Mouse (Mus musculus): ENCODE measurements around the gene Scn5a. TPM values are rescaled to one million over a fixed set of nuclear protein-coding genes. Genes with fewer than 3 reads are reported as not detected.

Gene Scn5a
- polyA plus RNA-seq, 2 experiments, result 0.02 TPM; not detected in 1

GRCm38 (mm10) chr9:119562256-119562655 is 16.6 kb downstream of the Scn5a start:
- no peak overlapping the region for H3K4me3 ChIP-seq (ENCODE audit: insufficient read depth in 1 of 2, low read depth in 2 of 2, low read length in 2 of 2)
- H3K9me3 ChIP-seq (ENCODE audit: control insufficient read depth, low read length), result no peaks in the 10 kb centered on the region
- no peak for ATAC-seq (ENCODE audit: insufficient read depth)
- WGBS (ENCODE audit: insufficient replicate concordance), result 55% methylated on average over 12 of the region's 12 CpGs
- no peak overlapping the region for H3K27ac ChIP-seq
- DNase-seq (ENCODE audit: low read depth in 3 of 3, low spot score in 3 of 3), result no peak
- H3K9ac ChIP-seq (replicated peaks), result no peak overlapping the region
- no peaks in the 10 kb centered on the region for H3K4me1 ChIP-seq (replicated peaks; ENCODE audit: control insufficient read depth in 2 of 2, insufficient read depth in 2 of 2, low read length in 1 of 2)
- H3K27me3 ChIP-seq (ENCODE audit: control insufficient read depth, insufficient read depth, low read length), result no peaks in the 10 kb centered on the region
- TF ChIP-seq EP300 (IDR thresholded peaks at IDR 0.05; ENCODE audit: low read depth) (no peak), CTCF (IDR thresholded peaks at IDR 0.05; ENCODE audit: low read depth) (no peak)
- no peaks in the 10 kb centered on the region for H3K36me3 ChIP-seq (replicated peaks; ENCODE audit: control insufficient read depth, insufficient read depth, low read depth)
- H3K4me2 ChIP-seq (ENCODE audit: low read depth), result no peak overlapping the region

GRCm38 (mm10) chr9:119561746-119562145 is 17.1 kb downstream of the Scn5a start:
- no peaks in the 10 kb centered on the region for H3K9me3 ChIP-seq (ENCODE audit: control insufficient read depth, low read length)
- H3K9ac ChIP-seq (replicated peaks), result no peak overlapping the region
- no peaks in the 10 kb centered on the region for H3K4me1 ChIP-seq (replicated peaks; ENCODE audit: control insufficient read depth in 2 of 2, insufficient read depth in 2 of 2, low read length in 1 of 2)
- no peak for TF ChIP-seq CTCF (IDR thresholded peaks at IDR 0.05; ENCODE audit: low read depth)
- TF ChIP-seq EP300 (IDR thresholded peaks at IDR 0.05; ENCODE audit: low read depth), result no peak
- DNase-seq (ENCODE audit: low read depth in 3 of 3, low spot score in 3 of 3) (no peak), ATAC-seq (ENCODE audit: insufficient read depth) (no peak)
- no peak overlapping the region for H3K4me3 ChIP-seq (ENCODE audit: insufficient read depth in 1 of 2, low read depth in 2 of 2, low read length in 2 of 2)
- no peak overlapping the region for H3K27ac ChIP-seq
- H3K4me2 ChIP-seq (ENCODE audit: low read depth), result no peak overlapping the region
- H3K27me3 ChIP-seq (ENCODE audit: control insufficient read depth, insufficient read depth, low read length), result no peaks in the 10 kb centered on the region
- H3K36me3 ChIP-seq (replicated peaks; ENCODE audit: control insufficient read depth, insufficient read depth, low read depth), result no peaks in the 10 kb centered on the region
- WGBS (ENCODE audit: insufficient replicate concordance), result 58% methylated on average over 8 of the region's 8 CpGs

- TF ChIP-seq CTCF (IDR thresholded peaks at IDR 0.05; ENCODE audit: low read depth) (no peak), EP300 (IDR thresholded peaks at IDR 0.05; ENCODE audit: low read depth) (no peak)
- no peak overlapping the region for H3K27ac ChIP-seq
- H3K27me3 ChIP-seq (ENCODE audit: control insufficient read depth, insufficient read depth, low read length), result no peaks in the 10 kb centered on the region
- WGBS (ENCODE audit: insufficient replicate concordance), result 61% methylated on average over 16 of the region's 16 CpGs
- H3K4me3 ChIP-seq (ENCODE audit: insufficient read depth in 1 of 2, low read depth in 2 of 2, low read length in 2 of 2), result no peak overlapping the region
- ATAC-seq (ENCODE audit: insufficient read depth) (no peak), DNase-seq (ENCODE audit: low read depth in 3 of 3, low spot score in 3 of 3) (no peak)
- no peaks in the 10 kb centered on the region for H3K4me1 ChIP-seq (replicated peaks; ENCODE audit: control insufficient read depth in 2 of 2, insufficient read depth in 2 of 2, low read length in 1 of 2)
- no peak overlapping the region for H3K9ac ChIP-seq (replicated peaks)
- no peaks in the 10 kb centered on the region for H3K36me3 ChIP-seq (replicated peaks; ENCODE audit: control insufficient read depth, insufficient read depth, low read depth)
- H3K9me3 ChIP-seq (ENCODE audit: control insufficient read depth, low read length), result no peaks in the 10 kb centered on the region
- H3K4me2 ChIP-seq (ENCODE audit: low read depth), result no peak overlapping the region
Observed at GRCm38 (mm10) chr9:119559537-119560276, 19.1 kb downstream of the Scn5a start.

- Histone ChIP-seq H3K9me3 (ENCODE audit: control insufficient read depth, low read length) (no peaks in the 10 kb centered on the region), H3K27me3 (ENCODE audit: control insufficient read depth, insufficient read depth, low read length) (no peaks in the 10 kb centered on the region), H3K27ac (no peak overlapping the region), H3K9ac (replicated peaks) (no peak overlapping the region), H3K4me2 (ENCODE audit: low read depth) (no peak overlapping the region), H3K4me3 (ENCODE audit: insufficient read depth in 1 of 2, low read depth in 2 of 2, low read length in 2 of 2) (no peak overlapping the region), H3K36me3 (replicated peaks; ENCODE audit: control insufficient read depth, insufficient read depth, low read depth) (no peaks in the 10 kb centered on the region), H3K4me1 (replicated peaks; ENCODE audit: control insufficient read depth in 2 of 2, insufficient read depth in 2 of 2, low read length in 1 of 2) (no peaks in the 10 kb centered on the region)
- DNase-seq (ENCODE audit: low read depth in 3 of 3, low spot score in 3 of 3), result no peak
- 14% methylated on average over 12 of the region's 12 CpGs for WGBS (ENCODE audit: insufficient replicate concordance)
- ATAC-seq (ENCODE audit: insufficient read depth), result no peak
- TF ChIP-seq CTCF (IDR thresholded peaks at IDR 0.05; ENCODE audit: low read depth), result peak; percentile 79
- no peak for TF ChIP-seq EP300 (IDR thresholded peaks at IDR 0.05; ENCODE audit: low read depth)
Observed at GRCm38 (mm10) chr9:119558119-119558854, 20.5 kb downstream of the Scn5a start.

GRCm38 (mm10) chr9:119556043-119556442 is 22.8 kb downstream of the Scn5a start:
- Histone ChIP-seq H3K4me1 (replicated peaks; ENCODE audit: control insufficient read depth in 2 of 2, insufficient read depth in 2 of 2, low read length in 1 of 2) (no peaks in the 10 kb centered on the region), H3K9ac (replicated peaks) (no peak overlapping the region), H3K27ac (no peak overlapping the region), H3K9me3 (ENCODE audit: control insufficient read depth, low read length) (no peaks in the 10 kb centered on the region), H3K4me2 (ENCODE audit: low read depth) (no peak overlapping the region), H3K36me3 (replicated peaks; ENCODE audit: control insufficient read depth, insufficient read depth, low read depth) (no peaks in the 10 kb centered on the region), H3K4me3 (ENCODE audit: insufficient read depth in 1 of 2, low read depth in 2 of 2, low read length in 2 of 2) (no peak overlapping the region), H3K27me3 (ENCODE audit: control insufficient read depth, insufficient read depth, low read length) (no peaks in the 10 kb centered on the region)
- DNase-seq (ENCODE audit: low read depth in 3 of 3, low spot score in 3 of 3), result no peak
- WGBS (ENCODE audit: insufficient replicate concordance), result 64% methylated on average over 3 of the region's 3 CpGs
- no peak for ATAC-seq (ENCODE audit: insufficient read depth)
- TF ChIP-seq EP300 (IDR thresholded peaks at IDR 0.05; ENCODE audit: low read depth) (no peak), CTCF (IDR thresholded peaks at IDR 0.05; ENCODE audit: low read depth) (no peak)

Data from liver, embryonic 14.5 days (tissue).